Mouse (Mus musculus): ENCODE results near the gene Rbbp4. TPM values are rescaled to one million over a fixed set of nuclear protein-coding genes. Genes with fewer than 3 reads are reported as not detected.

Rbbp4 gene
- polyA plus RNA-seq, 1 experiment = 55.5 TPM

GRCm38 (mm10) chr4:129342705-129343104 is 7.5 kb upstream of the Rbbp4 start:
- no peak for DNase-seq
- H3K27ac ChIP-seq (ENCODE audit: control insufficient read depth, insufficient read depth, low read length) = no peak overlapping the region
- H3K4me3 ChIP-seq (ENCODE audit: control insufficient read depth, insufficient read depth, low read length) = no peak overlapping the region
- TF ChIP-seq CTCF (IDR thresholded peaks at IDR 0.05; ENCODE audit: borderline replicate concordance, control insufficient read depth, extremely low read depth, insufficient read depth, low read length, poor library complexity) = no peak
- TF ChIP-seq POLR2A (IDR thresholded peaks at IDR 0.05; ENCODE audit: control insufficient read depth, extremely low read depth, insufficient read depth, low read length, poor library complexity) = no peak
- peaks cover 21% of the 10 kb centered on the region for H3K36me3 ChIP-seq (ENCODE audit: control insufficient read depth, insufficient read depth, low read length)
- H3K27me3 ChIP-seq (ENCODE audit: control insufficient read depth, insufficient read depth, low read length) = no peaks in the 10 kb centered on the region
- WGBS = 95% methylated on average over 2 of the region's 2 CpGs
- no peaks in the 10 kb centered on the region for H3K4me1 ChIP-seq (replicated peaks; ENCODE audit: control insufficient read depth, insufficient read depth, low read length)

- no peak overlapping the region for H3K27ac ChIP-seq (ENCODE audit: control insufficient read depth, insufficient read depth, low read length)
Measured at GRCm38 (mm10) chr4:129341888-129342287, 6.7 kb upstream of the Rbbp4 start.

GRCm38 (mm10) chr4:129339743-129340142 is 4.6 kb upstream of the Rbbp4 start:
- 98% methylated on average over 3 of the region's 3 CpGs for WGBS
- no peak for DNase-seq
- Histone ChIP-seq H3K27ac (ENCODE audit: control insufficient read depth, insufficient read depth, low read length) (no peak overlapping the region), H3K4me1 (replicated peaks; ENCODE audit: control insufficient read depth, insufficient read depth, low read length) (0 out of 2 replicates have a peak, but pooled peaks cover 2% of the 10 kb centered on the region), H3K27me3 (ENCODE audit: control insufficient read depth, insufficient read depth, low read length) (no peaks in the 10 kb centered on the region), H3K36me3 (ENCODE audit: control insufficient read depth, insufficient read depth, low read length) (peaks cover 21% of the 10 kb centered on the region), H3K4me3 (ENCODE audit: control insufficient read depth, insufficient read depth, low read length) (no peak overlapping the region)
- TF ChIP-seq POLR2A (IDR thresholded peaks at IDR 0.05; ENCODE audit: control insufficient read depth, extremely low read depth, insufficient read depth, low read length, poor library complexity) (no peak), CTCF (IDR thresholded peaks at IDR 0.05; ENCODE audit: borderline replicate concordance, control insufficient read depth, extremely low read depth, insufficient read depth, low read length, poor library complexity) (no peak)

More at GRCm38 (mm10) chr4:129341888-129342287, 6.7 kb upstream of the Rbbp4 start:
- Histone ChIP-seq H3K36me3 (ENCODE audit: control insufficient read depth, insufficient read depth, low read length) (peaks cover 21% of the 10 kb centered on the region), H3K4me3 (ENCODE audit: control insufficient read depth, insufficient read depth, low read length) (no peak overlapping the region), H3K4me1 (replicated peaks; ENCODE audit: control insufficient read depth, insufficient read depth, low read length) (no peaks in the 10 kb centered on the region), H3K27me3 (ENCODE audit: control insufficient read depth, insufficient read depth, low read length) (no peaks in the 10 kb centered on the region)
- WGBS = 91% methylated on average over 1 of the region's 1 CpGs
- no peak for TF ChIP-seq POLR2A (IDR thresholded peaks at IDR 0.05; ENCODE audit: control insufficient read depth, extremely low read depth, insufficient read depth, low read length, poor library complexity)
- no peak for TF ChIP-seq CTCF (IDR thresholded peaks at IDR 0.05; ENCODE audit: borderline replicate concordance, control insufficient read depth, extremely low read depth, insufficient read depth, low read length, poor library complexity)
- no peak for DNase-seq

GRCm38 (mm10) chr4:129336291-129336690 is 1.1 kb upstream of the Rbbp4 start:
- H3K27ac ChIP-seq (ENCODE audit: control insufficient read depth, insufficient read depth, low read length) = peak overlapping the region; percentile 93
- 45% methylated on average over 14 of the region's 14 CpGs for WGBS
- H3K4me3 ChIP-seq (ENCODE audit: control insufficient read depth, insufficient read depth, low read length) = peak overlapping the region; percentile 56
- DNase-seq = no peak
- H3K27me3 ChIP-seq (ENCODE audit: control insufficient read depth, insufficient read depth, low read length) = no peaks in the 10 kb centered on the region
- TF ChIP-seq POLR2A (IDR thresholded peaks at IDR 0.05; ENCODE audit: control insufficient read depth, extremely low read depth, insufficient read depth, low read length, poor library complexity) = no peak
- TF ChIP-seq CTCF (IDR thresholded peaks at IDR 0.05; ENCODE audit: borderline replicate concordance, control insufficient read depth, extremely low read depth, insufficient read depth, low read length, poor library complexity) = no peak
- H3K4me1 ChIP-seq (replicated peaks; ENCODE audit: control insufficient read depth, insufficient read depth, low read length) = peaks cover 5% of the 10 kb centered on the region
- H3K36me3 ChIP-seq (ENCODE audit: control insufficient read depth, insufficient read depth, low read length) = no peaks in the 10 kb centered on the region; the same call in 1 of the 2 replicates

DNA sequence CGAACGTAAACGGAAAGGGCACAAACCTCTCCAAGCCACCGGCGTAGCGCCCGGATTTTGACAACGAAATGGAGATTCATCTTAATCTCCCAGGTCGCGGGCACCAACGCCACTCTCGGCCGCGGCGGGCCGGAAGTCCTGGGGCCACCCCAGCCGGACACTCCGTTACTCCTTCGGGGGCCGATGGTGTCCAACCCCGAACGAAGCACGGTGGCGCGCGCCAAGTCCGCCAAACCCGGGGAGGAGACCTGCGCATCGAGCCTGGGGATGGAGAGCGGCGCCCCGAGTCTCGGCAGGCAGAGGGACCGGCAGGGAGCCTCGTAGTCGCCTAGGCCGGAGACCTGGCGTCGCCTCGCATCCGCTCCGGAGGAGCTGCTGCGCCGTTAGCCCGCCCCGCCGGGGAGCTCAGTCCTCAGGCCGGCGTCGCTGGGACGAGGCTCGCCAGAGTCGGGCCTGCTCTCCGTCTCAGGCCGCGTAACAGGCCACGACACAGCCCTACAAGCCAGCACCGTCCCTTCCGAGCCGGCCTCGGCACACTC is 424 bp downstream of the Rbbp4 start:
- under 1% methylated on average over 62 of the region's 62 CpGs for WGBS
- H3K4me1 ChIP-seq (replicated peaks; ENCODE audit: control insufficient read depth, insufficient read depth, low read length) = peaks cover 5% of the 10 kb centered on the region

DNA sequence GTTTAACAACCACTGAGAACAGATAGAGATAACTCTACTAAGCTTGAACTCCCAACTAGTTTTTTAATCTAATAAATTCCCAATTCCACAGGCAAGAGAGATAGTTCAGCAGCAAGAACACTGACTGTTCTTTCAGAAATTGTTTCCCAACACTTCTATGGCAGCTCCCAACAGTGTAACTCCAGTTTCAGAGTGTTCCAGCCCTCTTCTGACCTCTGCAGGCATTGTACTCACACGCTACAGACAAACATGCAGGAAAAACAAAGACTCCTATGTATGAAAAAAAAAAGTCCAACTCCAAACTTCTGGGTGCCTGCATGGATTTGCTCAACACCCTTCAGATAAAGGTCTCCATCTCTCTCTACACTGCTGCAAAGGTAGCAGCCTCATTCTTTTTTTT is 2.3 kb downstream of the Rbbp4 start:
- H3K36me3 ChIP-seq (ENCODE audit: control insufficient read depth, insufficient read depth, low read length) = peaks cover 20% of the 10 kb centered on the region
- no peak overlapping the region for H3K27ac ChIP-seq (ENCODE audit: control insufficient read depth, insufficient read depth, low read length)
- no peak for TF ChIP-seq POLR2A (IDR thresholded peaks at IDR 0.05; ENCODE audit: control insufficient read depth, extremely low read depth, insufficient read depth, low read length, poor library complexity)
- 74% methylated on average over 1 of the region's 1 CpGs for WGBS
- no peaks in the 10 kb centered on the region for H3K27me3 ChIP-seq (ENCODE audit: control insufficient read depth, insufficient read depth, low read length)
- no peak for DNase-seq
- H3K4me3 ChIP-seq (ENCODE audit: control insufficient read depth, insufficient read depth, low read length) = no peak overlapping the region
- H3K4me1 ChIP-seq (replicated peaks; ENCODE audit: control insufficient read depth, insufficient read depth, low read length) = peaks cover 5% of the 10 kb centered on the region

More for the DNA sequence above, 424 bp downstream of the Rbbp4 start:
- no peak for TF ChIP-seq POLR2A (IDR thresholded peaks at IDR 0.05; ENCODE audit: control insufficient read depth, extremely low read depth, insufficient read depth, low read length, poor library complexity)
- TF ChIP-seq CTCF (IDR thresholded peaks at IDR 0.05; ENCODE audit: borderline replicate concordance, control insufficient read depth, extremely low read depth, insufficient read depth, low read length, poor library complexity) = no peak
- Histone ChIP-seq H3K4me3 (ENCODE audit: control insufficient read depth, insufficient read depth, low read length) (peak overlapping the region; percentile 79), H3K27me3 (ENCODE audit: control insufficient read depth, insufficient read depth, low read length) (no peaks in the 10 kb centered on the region), H3K27ac (ENCODE audit: control insufficient read depth, insufficient read depth, low read length) (peak overlapping the region; percentile 55), H3K36me3 (ENCODE audit: control insufficient read depth, insufficient read depth, low read length) (peaks cover 3% of the 10 kb centered on the region)
- DNase-seq = no peak

- WGBS = 87% methylated on average over 1 of the region's 1 CpGs
Measured at GRCm38 (mm10) chr4:129326191-129326590, 9.0 kb downstream of the Rbbp4 start.

More at GRCm38 (mm10) chr4:129326191-129326590, 9.0 kb downstream of the Rbbp4 start:
- no peak for DNase-seq
- Histone ChIP-seq H3K36me3 (ENCODE audit: control insufficient read depth, insufficient read depth, low read length) (peaks cover 66% of the 10 kb centered on the region), H3K27me3 (ENCODE audit: control insufficient read depth, insufficient read depth, low read length) (no peaks in the 10 kb centered on the region), H3K4me1 (replicated peaks; ENCODE audit: control insufficient read depth, insufficient read depth, low read length) (no peaks in the 10 kb centered on the region), H3K4me3 (ENCODE audit: control insufficient read depth, insufficient read depth, low read length) (no peak overlapping the region), H3K27ac (ENCODE audit: control insufficient read depth, insufficient read depth, low read length) (no peak overlapping the region)
- no peak for TF ChIP-seq POLR2A (IDR thresholded peaks at IDR 0.05; ENCODE audit: control insufficient read depth, extremely low read depth, insufficient read depth, low read length, poor library complexity)
- TF ChIP-seq CTCF (IDR thresholded peaks at IDR 0.05; ENCODE audit: borderline replicate concordance, control insufficient read depth, extremely low read depth, insufficient read depth, low read length, poor library complexity) = no peak
